Mouse (Mus musculus): ENCODE measurements around the gene Stfa3. TPM values are rescaled to one million over a fixed set of nuclear protein-coding genes. Genes with fewer than 3 reads are reported as not detected.

Gene Stfa3
- 0.52 TPM in 1 of 2 replicates, not detected in the other for polyA plus RNA-seq (2016; fragmentation: Nextera tagmentation; extraction: Ambion mirVana)

DNA sequence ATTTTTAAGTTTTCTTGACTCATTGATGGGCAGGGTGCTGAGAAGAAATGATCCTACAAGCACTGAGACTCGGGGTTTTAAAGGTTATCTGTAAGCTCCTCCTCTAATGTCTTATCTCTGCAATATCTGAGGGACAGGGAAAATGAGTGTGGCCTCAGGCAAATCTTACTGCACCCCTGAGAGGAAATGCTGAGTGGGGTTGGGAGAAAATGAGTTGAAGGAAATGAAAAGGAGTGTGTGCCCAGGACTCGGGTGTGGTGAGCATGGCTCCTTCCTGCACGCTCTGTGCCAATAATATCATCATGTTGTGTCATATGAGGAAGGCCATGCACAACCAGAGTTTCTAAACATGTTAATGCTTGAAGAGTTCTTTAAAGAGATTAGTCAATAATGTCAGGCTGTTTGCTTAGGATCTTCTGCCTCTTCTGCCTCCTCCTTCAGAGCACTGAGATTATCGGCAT lies at the start of gene Stfa3:
Stfa3 (minus strand) TSS at position 51 of the 461 bp plus-strand sequence.
- H3K27me3 ChIP-seq = no peaks in the 10 kb centered on the region; the same call in none of the 2 replicates
- no peak for ATAC-seq (ENCODE audit: low FRiP score, low read depth)
- WGBS = 87% methylated on average over 4 of the region's 4 CpGs
- no peak within 1 kb of the TSS for H3K27ac ChIP-seq (replicated peaks)
- no peak within 1 kb of the TSS for H3K9ac ChIP-seq (replicated peaks)
- H3K4me2 ChIP-seq (replicated peaks) = no peak within 1 kb of the TSS
- no peaks in the 10 kb centered on the region for H3K36me3 ChIP-seq
- H3K4me3 ChIP-seq = no peak within 1 kb of the TSS
- H3K4me1 ChIP-seq = 0 out of 2 replicates have a peak, but pooled peaks cover 4% of the 10 kb centered on the region
- H3K9me3 ChIP-seq = no peaks in the 10 kb centered on the region

DNA sequence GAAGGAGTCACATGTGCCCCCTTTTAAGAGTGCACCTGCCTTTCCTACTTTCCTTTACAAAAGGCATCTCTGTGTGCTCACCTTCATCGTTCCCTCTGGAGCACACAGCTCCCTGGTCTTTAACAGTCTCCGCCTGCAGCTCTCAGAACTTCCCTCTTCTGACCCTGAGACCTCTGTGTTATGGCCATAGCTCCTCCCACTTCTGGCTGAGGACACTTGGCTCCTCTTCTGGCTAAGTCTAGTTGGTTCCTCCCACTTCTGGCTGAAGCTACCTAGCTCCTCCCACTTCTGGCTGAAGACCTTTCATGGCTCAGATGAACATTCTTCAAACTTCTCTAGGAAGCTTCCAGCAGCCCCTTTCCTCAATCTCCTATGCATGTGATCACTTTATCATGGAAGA lies 47.1 kb upstream of the Stfa3 start:
- H3K9ac ChIP-seq (replicated peaks) = no peak overlapping the region
- H3K4me3 ChIP-seq = no peak overlapping the region
- 83% methylated on average over 2 of the region's 2 CpGs for WGBS
- H3K4me2 ChIP-seq (replicated peaks) = no peak overlapping the region
- no peaks in the 10 kb centered on the region for H3K36me3 ChIP-seq
- ATAC-seq (ENCODE audit: low FRiP score, low read depth) = no peak
- no peaks in the 10 kb centered on the region for H3K4me1 ChIP-seq
- no peak overlapping the region for H3K27ac ChIP-seq (replicated peaks)
- no peaks in the 10 kb centered on the region for H3K9me3 ChIP-seq
- H3K27me3 ChIP-seq = no peaks in the 10 kb centered on the region

DNA sequence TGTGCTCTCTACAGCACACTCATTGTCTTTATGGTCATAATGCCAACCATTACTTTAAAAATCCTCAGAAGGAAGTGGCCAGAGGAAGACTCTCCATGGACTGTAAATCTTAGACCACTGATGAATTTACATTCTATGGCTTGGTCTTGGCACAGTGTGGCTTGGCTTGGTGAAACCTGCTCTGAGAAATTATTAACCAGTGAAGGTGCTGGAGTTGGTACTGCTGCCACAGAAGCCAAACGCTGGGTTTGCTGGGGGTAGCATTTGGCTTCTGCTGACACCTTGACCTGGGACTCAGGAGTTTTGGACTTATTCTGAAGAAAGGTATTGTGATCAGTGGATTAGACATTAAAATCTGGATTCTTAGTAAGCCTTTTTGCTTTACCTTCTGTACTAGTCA lies 37.2 kb upstream of the Stfa3 start:
- no peaks in the 10 kb centered on the region for H3K27me3 ChIP-seq
- no peaks in the 10 kb centered on the region for H3K4me1 ChIP-seq
- no peak overlapping the region for H3K27ac ChIP-seq (replicated peaks)
- no peak overlapping the region for H3K9ac ChIP-seq (replicated peaks)
- WGBS = 89% methylated on average over 1 of the region's 1 CpGs
- no peak for ATAC-seq (ENCODE audit: low FRiP score, low read depth)
- H3K9me3 ChIP-seq = no peaks in the 10 kb centered on the region
- H3K4me2 ChIP-seq (replicated peaks) = no peak overlapping the region
- H3K4me3 ChIP-seq = no peak overlapping the region
- no peaks in the 10 kb centered on the region for H3K36me3 ChIP-seq

DNA sequence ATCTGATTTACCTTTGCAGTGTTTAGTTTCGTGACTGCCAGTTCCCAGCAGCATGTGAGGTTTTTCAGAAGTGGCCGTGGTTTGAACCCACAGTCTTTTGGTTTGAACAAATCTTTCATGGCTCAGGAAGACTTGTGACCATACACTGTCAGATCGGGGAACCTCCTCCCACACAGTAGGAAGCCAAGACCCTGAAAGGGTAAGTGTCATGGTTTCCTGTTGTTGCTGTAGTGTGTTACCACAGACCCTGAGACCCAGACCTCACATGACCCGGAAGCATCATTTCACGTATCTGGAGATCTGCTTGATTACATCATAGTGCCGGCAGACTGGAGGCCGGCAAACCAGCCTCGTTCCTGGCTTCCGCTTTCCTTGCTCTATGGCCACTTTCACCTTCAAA lies 21.7 kb upstream of the Stfa3 start:
- H3K4me1 ChIP-seq = no peaks in the 10 kb centered on the region
- H3K36me3 ChIP-seq = no peaks in the 10 kb centered on the region
- WGBS = 88% methylated on average over 9 of the region's 9 CpGs
- H3K9me3 ChIP-seq = no peaks in the 10 kb centered on the region
- H3K9ac ChIP-seq (replicated peaks) = no peak overlapping the region
- H3K27me3 ChIP-seq = peaks cover 15% of the 10 kb centered on the region; the same call in 1 of the 2 replicates
- no peak overlapping the region for H3K27ac ChIP-seq (replicated peaks)
- no peak overlapping the region for H3K4me2 ChIP-seq (replicated peaks)
- no peak for ATAC-seq (ENCODE audit: low FRiP score, low read depth)
- no peak overlapping the region for H3K4me3 ChIP-seq

DNA sequence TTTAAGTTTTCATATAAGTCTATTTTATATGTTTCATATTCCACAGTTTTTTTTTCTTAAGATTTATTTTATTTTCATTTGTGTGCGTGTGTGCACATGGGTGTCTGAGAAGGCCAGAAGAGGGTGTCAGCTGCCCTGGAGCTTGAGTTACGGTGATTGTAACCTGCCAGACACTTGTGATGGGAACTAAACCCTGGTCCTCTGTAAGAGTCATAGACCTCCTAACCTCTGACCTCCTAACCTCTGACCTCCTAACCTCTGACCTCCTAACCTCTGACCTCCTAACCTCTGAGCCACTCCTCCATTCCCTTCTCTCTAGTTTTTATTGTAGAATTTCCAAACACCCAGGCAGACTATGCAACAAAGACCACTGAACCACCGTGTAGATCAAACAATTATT lies 20.3 kb upstream of the Stfa3 start:
- no peak overlapping the region for H3K9ac ChIP-seq (replicated peaks)
- H3K4me3 ChIP-seq = no peak overlapping the region
- H3K27me3 ChIP-seq = peaks cover 15% of the 10 kb centered on the region; the same call in 1 of the 2 replicates
- no peak overlapping the region for H3K4me2 ChIP-seq (replicated peaks)
- no peaks in the 10 kb centered on the region for H3K9me3 ChIP-seq
- H3K27ac ChIP-seq (replicated peaks) = no peak overlapping the region
- no peak for ATAC-seq (ENCODE audit: low FRiP score, low read depth)
- 92% methylated on average over 3 of the region's 3 CpGs for WGBS
- no peaks in the 10 kb centered on the region for H3K36me3 ChIP-seq
- no peaks in the 10 kb centered on the region for H3K4me1 ChIP-seq

DNA sequence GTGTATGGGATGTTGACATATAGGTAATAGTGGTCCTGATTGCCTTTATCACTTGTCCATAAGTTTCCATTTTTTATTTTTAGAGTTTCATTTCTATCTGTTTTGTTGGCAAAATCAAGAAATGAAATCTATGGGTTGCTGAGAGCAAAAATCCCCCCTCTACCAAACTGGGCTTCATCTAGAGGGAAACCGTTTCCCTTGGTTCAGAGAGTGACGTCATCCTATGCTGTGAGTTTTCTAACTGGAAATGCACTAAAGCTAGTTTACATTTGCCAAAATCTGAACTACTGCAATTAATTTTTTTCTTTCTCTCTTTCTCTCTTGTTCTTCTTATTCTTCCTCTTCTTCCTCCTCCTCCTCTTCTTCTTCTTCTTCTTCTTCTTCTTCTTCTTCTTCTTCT lies 19.7 kb upstream of the Stfa3 start:
- no peaks in the 10 kb centered on the region for H3K36me3 ChIP-seq
- H3K4me1 ChIP-seq = no peaks in the 10 kb centered on the region
- H3K27me3 ChIP-seq = peaks cover 15% of the 10 kb centered on the region; the same call in 1 of the 2 replicates
- no peak overlapping the region for H3K4me3 ChIP-seq
- H3K27ac ChIP-seq (replicated peaks) = no peak overlapping the region
- ATAC-seq (ENCODE audit: low FRiP score, low read depth) = no peak
- WGBS = 86% methylated on average over 2 of the region's 2 CpGs
- H3K4me2 ChIP-seq (replicated peaks) = no peak overlapping the region
- H3K9me3 ChIP-seq = no peaks in the 10 kb centered on the region
- no peak overlapping the region for H3K9ac ChIP-seq (replicated peaks)

DNA sequence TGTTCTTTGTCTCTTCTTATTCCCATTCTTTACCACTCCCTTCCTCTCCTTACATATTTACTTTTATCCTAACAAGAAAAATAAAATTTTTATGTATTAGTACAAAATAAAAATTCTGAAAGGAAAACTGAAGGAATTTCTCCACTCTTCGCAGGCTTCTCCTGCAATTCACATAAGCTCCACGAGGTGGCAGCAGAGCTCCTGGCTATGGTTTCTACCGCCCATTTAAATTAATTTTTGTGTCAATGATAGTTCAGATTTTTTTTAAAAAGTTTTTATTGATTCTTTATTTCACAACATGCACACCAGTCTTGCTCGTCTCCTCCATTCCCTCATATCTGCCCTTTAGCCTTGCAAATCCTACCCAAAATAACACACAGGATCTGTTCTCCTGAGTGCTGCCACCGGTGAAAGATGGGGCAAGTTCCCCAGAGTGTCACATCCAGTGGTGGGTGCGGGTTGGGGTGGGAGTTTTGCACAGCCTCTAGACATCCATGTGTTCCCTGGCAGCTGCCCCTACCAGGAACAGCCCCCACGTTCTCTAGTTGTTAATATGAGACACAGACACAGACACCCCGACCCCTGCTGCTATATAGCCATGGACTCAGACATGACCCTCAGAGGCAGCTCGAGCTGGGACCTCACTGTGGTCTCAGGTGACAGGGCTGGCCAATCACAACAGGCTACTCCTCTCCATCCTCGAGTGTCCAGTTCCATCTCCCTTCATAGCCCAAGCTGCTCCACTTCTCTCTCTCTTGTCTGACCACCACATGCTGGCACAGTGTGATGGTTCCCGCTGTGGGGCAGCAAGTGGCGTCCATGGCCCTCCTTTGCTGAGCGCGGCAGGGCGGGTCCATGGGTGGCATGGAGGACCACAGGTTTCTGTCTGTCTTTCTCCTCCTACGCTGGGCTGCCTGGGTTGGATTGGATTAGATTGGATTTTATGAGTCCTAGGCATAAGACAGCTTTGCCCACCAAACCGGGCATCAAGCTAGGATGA lies 18.3 kb upstream of the Stfa3 start:
- Histone ChIP-seq H3K4me2 (replicated peaks) (no peak overlapping the region), H3K4me3 (no peak overlapping the region), H3K4me1 (no peaks in the 10 kb centered on the region), H3K9ac (replicated peaks) (no peak overlapping the region), H3K9me3 (0 out of 2 replicates have a peak, but pooled peaks cover 2% of the 10 kb centered on the region), H3K27ac (replicated peaks) (no peak overlapping the region), H3K36me3 (no peaks in the 10 kb centered on the region), H3K27me3 (peaks cover 15% of the 10 kb centered on the region; the same call in 1 of the 2 replicates)
- peak; percentile 28; the same call in 1 of the 2 replicates for ATAC-seq (ENCODE audit: low FRiP score, low read depth)
- WGBS = 58% methylated on average over 17 of the region's 17 CpGs

DNA sequence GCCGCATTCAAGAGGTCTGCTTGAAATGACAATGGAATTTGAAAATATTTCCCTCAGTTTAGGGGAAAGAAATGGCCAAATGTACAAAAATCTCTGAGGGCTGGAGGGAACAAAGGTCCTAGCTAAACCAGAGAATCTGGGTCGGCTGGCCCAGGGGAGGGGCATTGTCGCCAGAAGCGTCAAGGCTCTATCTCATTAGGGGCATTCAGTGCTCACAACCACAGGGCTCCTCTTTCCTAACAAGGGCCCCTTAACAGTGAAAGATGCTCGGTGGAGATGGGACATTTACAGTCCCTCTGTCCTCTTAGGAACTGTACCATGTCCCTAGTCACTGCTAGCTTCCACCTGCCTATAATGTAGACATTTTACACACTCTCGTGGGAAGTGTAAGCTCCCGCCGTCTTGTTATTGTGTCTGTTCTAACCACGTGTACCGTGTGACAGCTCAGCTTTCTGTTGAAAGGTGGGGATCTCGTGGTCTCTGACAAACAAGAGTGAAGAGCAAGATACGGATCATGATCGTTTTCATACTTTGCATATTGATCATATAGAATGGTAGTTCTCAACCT lies 16.0 kb upstream of the Stfa3 start:
- 0 out of 2 replicates have a peak, but pooled peaks cover 2% of the 10 kb centered on the region for H3K9me3 ChIP-seq
- H3K27ac ChIP-seq (replicated peaks) = no peak overlapping the region
- H3K4me3 ChIP-seq = no peak overlapping the region
- peaks cover 18% of the 10 kb centered on the region; the same call in 1 of the 2 replicates for H3K27me3 ChIP-seq
- no peak overlapping the region for H3K9ac ChIP-seq (replicated peaks)
- H3K36me3 ChIP-seq = no peaks in the 10 kb centered on the region
- peak overlapping the region; percentile 17; the same call in 1 of the 2 replicates for H3K4me2 ChIP-seq (replicated peaks)
- WGBS = 41% methylated on average over 13 of the region's 13 CpGs
- H3K4me1 ChIP-seq = no peaks in the 10 kb centered on the region
- peak; percentile 35; the same call in 1 of the 2 replicates for ATAC-seq (ENCODE audit: low FRiP score, low read depth)

DNA sequence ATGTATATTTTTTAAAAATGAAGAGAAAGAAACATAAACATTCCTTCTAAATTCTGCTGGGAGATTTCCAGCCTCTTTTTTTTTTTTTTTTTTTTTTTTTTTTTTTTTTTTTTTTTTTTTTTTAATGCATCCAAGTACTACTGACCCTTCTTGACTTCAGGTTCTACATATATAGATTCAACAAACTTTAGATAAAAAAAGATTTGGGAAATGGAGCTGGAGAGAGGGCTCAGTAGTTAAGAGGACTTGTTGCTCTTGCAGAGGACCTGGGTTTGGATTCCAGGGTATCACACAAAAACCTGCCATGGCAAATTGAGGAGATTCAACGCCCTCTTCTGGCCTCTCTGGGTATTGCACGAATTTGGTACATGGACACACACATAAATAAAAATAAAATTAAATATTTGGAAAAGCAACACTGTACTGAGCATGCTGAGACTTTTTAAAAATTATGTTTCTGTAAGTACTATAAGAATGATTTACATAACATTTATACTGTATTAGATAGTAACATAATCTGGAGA lies 14.8 kb upstream of the Stfa3 start:
- H3K4me2 ChIP-seq (replicated peaks) = no peak overlapping the region
- H3K36me3 ChIP-seq = no peaks in the 10 kb centered on the region
- H3K27me3 ChIP-seq = peaks cover 18% of the 10 kb centered on the region; the same call in 1 of the 2 replicates
- 12% methylated on average over 2 of the region's 2 CpGs for WGBS
- no peak overlapping the region for H3K27ac ChIP-seq (replicated peaks)
- no peak overlapping the region for H3K4me3 ChIP-seq
- no peak for ATAC-seq (ENCODE audit: low FRiP score, low read depth)
- H3K9ac ChIP-seq (replicated peaks) = no peak overlapping the region
- 0 out of 2 replicates have a peak, but pooled peaks cover 2% of the 10 kb centered on the region for H3K9me3 ChIP-seq
- no peaks in the 10 kb centered on the region for H3K4me1 ChIP-seq

DNA sequence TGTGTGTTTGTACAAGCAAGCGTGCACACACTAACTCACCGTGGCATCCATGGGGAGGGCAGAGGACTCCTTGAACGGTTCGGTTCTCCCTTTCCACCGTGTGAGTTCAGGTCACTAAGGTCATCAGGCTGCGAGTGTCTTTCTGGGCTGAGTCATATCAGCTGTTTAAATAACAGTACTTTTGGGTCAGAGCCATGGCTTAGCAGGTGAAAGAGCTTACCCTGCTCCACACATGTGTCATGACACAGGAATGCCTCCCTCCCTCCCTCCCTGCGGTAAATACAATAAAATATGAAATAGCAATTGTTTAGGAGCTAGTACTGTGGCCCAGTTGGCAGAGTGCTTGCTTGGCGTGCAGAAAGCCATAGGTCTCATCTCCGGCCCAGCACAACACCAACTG lies 14.2 kb upstream of the Stfa3 start:
- Histone ChIP-seq H3K27me3 (peaks cover 18% of the 10 kb centered on the region; the same call in 1 of the 2 replicates), H3K27ac (replicated peaks) (no peak overlapping the region), H3K9me3 (0 out of 2 replicates have a peak, but pooled peaks cover 2% of the 10 kb centered on the region), H3K9ac (replicated peaks) (no peak overlapping the region), H3K4me2 (replicated peaks) (no peak overlapping the region), H3K36me3 (no peaks in the 10 kb centered on the region), H3K4me1 (no peaks in the 10 kb centered on the region), H3K4me3 (no peak overlapping the region)
- 90% methylated on average over 9 of the region's 9 CpGs for WGBS
- ATAC-seq (ENCODE audit: low FRiP score, low read depth) = no peak

DNA sequence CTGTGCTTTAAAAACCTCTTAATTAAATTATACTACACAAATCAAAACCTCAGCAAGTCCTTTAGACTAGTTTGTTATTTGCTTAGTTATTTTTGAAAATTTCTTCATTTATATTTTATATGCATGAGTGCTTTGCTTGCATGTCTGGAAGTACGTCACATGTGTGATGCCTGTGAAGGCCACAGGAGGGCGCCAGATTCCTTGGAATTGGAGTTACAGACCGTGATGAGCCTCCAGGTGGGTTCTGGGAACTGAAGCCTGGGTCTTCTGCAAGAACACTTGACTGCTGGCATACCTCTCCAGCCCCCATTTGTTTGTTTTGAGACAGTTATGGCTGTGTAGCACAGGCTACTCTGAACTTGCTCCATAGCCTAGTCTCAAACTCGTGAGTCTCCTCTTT lies 13.7 kb upstream of the Stfa3 start:
- no peak overlapping the region for H3K4me2 ChIP-seq (replicated peaks)
- H3K9ac ChIP-seq (replicated peaks) = no peak overlapping the region
- H3K9me3 ChIP-seq = 0 out of 2 replicates have a peak, but pooled peaks cover 2% of the 10 kb centered on the region
- H3K4me1 ChIP-seq = no peaks in the 10 kb centered on the region
- 68% methylated on average over 4 of the region's 4 CpGs for WGBS
- H3K27ac ChIP-seq (replicated peaks) = no peak overlapping the region
- H3K4me3 ChIP-seq = no peak overlapping the region
- ATAC-seq (ENCODE audit: low FRiP score, low read depth) = no peak
- no peaks in the 10 kb centered on the region for H3K36me3 ChIP-seq
- peaks cover 19% of the 10 kb centered on the region; the same call in 1 of the 2 replicates for H3K27me3 ChIP-seq
